Mouse (Mus musculus) kidney, embryonic 16.5 days (tissue): ENCODE data around the gene Nup214. TPM values are rescaled to one million over a fixed set of nuclear protein-coding genes. Genes with fewer than 3 reads are reported as not detected.
A peak's percentile ranks its signal among the peaks of the same experiment; 100 is the strongest.

Source experiments
- ATAC-seq: fragments of 200-750 bp; cut with Nextera tagmentation; 2 replicates; pipeline ENCODE4 v1.8.0; 2017; ENCODE audit warnings: moderate TSS enrichment; ENCODE audit not compliant: low FRiP score, low TSS enrichment
- H3K27ac ChIP-seq: fragments of 300-500 bp; sonication (generic); 2 replicates; pipeline ENCODE4 v1.5.1; 2014; ENCODE audit warnings: low read length
- H3K27me3 ChIP-seq: fragments of 300-500 bp; sonication (generic); 2 replicates; pipeline ENCODE4 v1.6.1; 2014; ENCODE audit warnings: low read length, control low read depth, mixed read lengths; ENCODE audit not compliant: insufficient read depth
- H3K36me3 ChIP-seq: fragments of 300-500 bp; sonication (generic); 2 replicates; pipeline ENCODE4 v1.6.1; 2014; ENCODE audit warnings: low read length, control low read depth, mixed read lengths; ENCODE audit not compliant: insufficient read depth
- H3K4me1 ChIP-seq: fragments of 300-500 bp; sonication (generic); 2 replicates; pipeline ENCODE4 v1.6.1; 2014; ENCODE audit warnings: low read length, control low read depth, mixed read lengths; ENCODE audit not compliant: insufficient read depth
- H3K4me2 ChIP-seq: fragments of 300-500 bp; sonication (generic); replicated peaks from 2 replicates; pipeline ENCODE4 v1.6.1; 2014; ENCODE audit warnings: low read depth, low read length
- H3K4me3 ChIP-seq: fragments of 300-500 bp; sonication (generic); 2 replicates; pipeline ENCODE4 v1.5.1; 2014; ENCODE audit warnings: mild to moderate bottlenecking, low read length
- H3K9ac ChIP-seq: fragments of 300-500 bp; sonication (generic); replicated peaks from 2 replicates; pipeline ENCODE4 v1.6.1; 2014; ENCODE audit warnings: low read length
- H3K9me3 ChIP-seq: fragments of 300-500 bp; sonication (generic); 2 replicates; pipeline ENCODE4 v1.6.1; 2016; ENCODE audit warnings: low read length, control low read depth
- WGBS: fragments of 180-500 bp; shearing (Covaris S2); extraction: QIAGEN DNeasy Blood & Tissue Kit; methylation state at CpG from one replicate; pipeline ENCODE4 v1.1.7; 2014; 5-methylcytosine and 5-hydroxymethylcytosine counted together
- polyA plus RNA-seq: library from polyadenylated mRNA; unstranded; fragments of >200 nt; fragmentation: Nextera tagmentation; extraction: Ambion mirVana; gene quantifications from 2 replicates; pipeline ENCODE4 v1.2.1, GENCODE M21; 2015

The Nup214 gene
- polyA plus RNA-seq, 1 experiment from 2014 or later: 70.2 TPM

DNA sequence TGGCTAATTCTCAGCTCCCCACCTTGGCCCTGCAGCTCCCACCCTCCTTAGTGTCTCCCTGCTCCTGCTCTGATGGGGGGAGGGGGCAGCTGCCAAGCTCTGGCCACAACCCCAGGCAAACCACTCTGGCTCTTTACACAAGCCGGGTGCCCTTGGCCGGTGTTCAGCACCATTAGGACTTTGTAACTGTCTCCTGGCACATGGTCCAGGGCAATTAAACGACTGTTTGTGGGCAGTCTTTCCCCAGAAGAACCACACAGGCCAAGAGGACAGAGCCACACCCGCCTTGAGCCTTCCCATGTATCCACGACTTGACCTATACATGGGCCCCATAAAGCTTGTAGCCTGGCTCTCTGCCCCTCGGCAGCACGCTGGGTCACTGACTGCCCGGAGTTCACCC, 100.2 kb downstream of the Nup214 start:
- no peaks in the 10 kb centered on the region for H3K4me1 ChIP-seq
- 60% methylated on average over 8 of the region's 8 CpGs for WGBS
- no peaks in the 10 kb centered on the region for H3K9me3 ChIP-seq
- H3K27me3 ChIP-seq: no peaks in the 10 kb centered on the region
- H3K4me2 ChIP-seq: no peak overlapping the region
- no peak overlapping the region for H3K4me3 ChIP-seq
- no peak overlapping the region for H3K9ac ChIP-seq
- no peak for ATAC-seq
- no peak overlapping the region for H3K27ac ChIP-seq
- no peaks in the 10 kb centered on the region for H3K36me3 ChIP-seq

DNA sequence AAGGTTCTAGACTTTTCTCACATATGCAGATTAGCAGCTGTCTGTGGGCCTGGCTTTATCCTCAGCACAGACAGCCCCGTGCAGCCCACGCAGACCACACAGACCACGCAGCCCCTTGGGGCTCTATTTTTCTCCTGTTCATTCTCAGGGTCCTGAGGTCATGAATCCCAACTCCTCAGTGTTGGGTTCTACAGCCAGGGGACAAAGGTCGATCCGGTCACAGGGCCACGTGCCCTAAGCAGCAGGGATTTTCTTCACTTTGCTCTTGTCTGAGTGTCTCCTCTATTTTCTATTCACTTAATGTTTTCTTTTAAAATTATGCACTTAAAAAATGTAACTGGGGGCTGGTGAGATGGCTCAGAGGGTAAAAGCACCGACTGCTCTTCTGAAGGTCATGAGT, 101.1 kb downstream of the Nup214 start:
- H3K36me3 ChIP-seq: no peaks in the 10 kb centered on the region
- 77% methylated on average over 7 of the region's 7 CpGs for WGBS

DNA sequence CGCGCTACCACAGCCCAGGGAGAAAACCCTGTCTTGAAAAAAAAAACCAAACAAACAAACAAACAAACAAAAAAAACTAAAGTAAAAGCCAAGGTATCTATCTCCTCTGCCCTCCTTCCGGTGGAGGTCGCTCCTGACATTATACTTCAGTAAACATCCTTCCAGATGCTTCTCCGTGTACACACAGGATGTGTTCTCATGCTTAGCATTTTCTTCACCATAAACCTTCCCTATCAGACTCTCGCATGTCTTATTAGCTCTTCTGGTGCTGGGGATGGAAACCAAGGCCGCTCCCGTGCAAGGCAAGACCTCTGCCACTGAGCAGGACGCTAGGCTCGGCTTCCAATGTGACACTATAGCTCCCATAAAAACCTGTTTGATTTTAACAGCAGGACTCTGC, 103.5 kb downstream of the Nup214 start:
- WGBS: 77% methylated on average over 10 of the region's 10 CpGs
- peak overlapping the region; percentile 46 for H3K27ac ChIP-seq
- no peak for ATAC-seq
- no peak overlapping the region for H3K4me3 ChIP-seq
- no peaks in the 10 kb centered on the region for H3K36me3 ChIP-seq
- no peaks in the 10 kb centered on the region for H3K4me1 ChIP-seq
- H3K9me3 ChIP-seq: no peaks in the 10 kb centered on the region
- H3K4me2 ChIP-seq: no peak overlapping the region
- no peak overlapping the region for H3K9ac ChIP-seq
- H3K27me3 ChIP-seq: peaks cover 15% of the 10 kb centered on the region

More for the DNA sequence above, 101.1 kb downstream of the Nup214 start:
- Histone ChIP-seq H3K4me2 (no peak overlapping the region), H3K27me3 (no peaks in the 10 kb centered on the region), H3K9me3 (no peaks in the 10 kb centered on the region), H3K9ac (no peak overlapping the region), H3K27ac (no peak overlapping the region), H3K4me1 (no peaks in the 10 kb centered on the region), H3K4me3 (no peak overlapping the region)
- no peak for ATAC-seq

DNA sequence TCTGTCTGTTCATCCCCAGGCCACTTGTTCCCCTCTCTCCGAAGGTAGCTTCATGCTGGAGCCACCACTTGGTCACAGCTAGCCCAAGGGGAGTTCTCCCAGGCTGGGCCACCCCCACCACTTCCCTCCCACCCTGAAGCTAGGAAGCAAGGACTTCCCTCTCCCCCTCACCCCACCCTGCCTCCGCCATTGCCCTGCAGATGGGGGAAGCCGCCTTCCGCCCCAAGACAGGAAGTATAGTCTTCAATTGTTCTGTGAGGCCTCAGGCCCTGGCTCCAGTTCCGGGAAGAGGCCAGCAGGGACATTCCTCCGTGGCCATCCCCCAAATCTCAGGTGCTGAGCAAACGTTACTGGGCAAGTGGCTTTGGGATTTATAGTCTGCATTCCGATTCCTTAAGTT, 104.3 kb downstream of the Nup214 start:
- 40% methylated on average over 8 of the region's 8 CpGs for WGBS
- Histone ChIP-seq H3K9ac (0 out of 2 replicates have a peak overlapping the region, but pooled peaks have one; percentile 7), H3K4me1 (peaks cover 6% of the 10 kb centered on the region), H3K4me3 (no peak overlapping the region), H3K9me3 (no peaks in the 10 kb centered on the region), H3K27ac (peak overlapping the region; percentile 46), H3K36me3 (no peaks in the 10 kb centered on the region), H3K27me3 (peaks cover 20% of the 10 kb centered on the region), H3K4me2 (no peak overlapping the region)
- ATAC-seq: no peak; the same call in 1 of the 2 replicates

DNA sequence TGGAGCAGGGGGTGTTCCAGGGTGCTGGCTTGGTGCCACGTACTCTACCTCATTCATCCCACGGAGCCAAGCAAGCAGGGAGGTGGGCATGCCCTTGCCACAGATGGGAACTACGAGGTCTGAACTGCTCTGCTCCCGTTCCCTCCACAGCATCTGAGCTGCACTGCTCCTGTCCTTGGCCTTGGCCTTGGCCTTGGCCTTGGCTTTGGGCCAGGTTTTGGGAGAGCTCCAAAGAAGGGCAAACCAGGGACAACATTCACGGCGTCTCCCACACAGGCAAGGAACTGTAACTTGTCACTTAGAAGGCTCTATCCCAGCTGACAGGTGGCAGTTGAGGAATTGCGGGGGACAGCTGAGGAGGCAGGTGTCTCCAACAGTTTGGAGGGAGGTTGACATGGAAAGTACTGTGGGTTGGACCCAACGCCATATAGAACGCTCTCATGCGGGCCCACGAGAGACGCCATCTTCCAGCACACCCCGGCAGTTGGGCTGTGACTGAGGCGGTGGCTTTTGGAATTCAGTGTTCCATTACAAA, 105.0 kb downstream of the Nup214 start:
- peaks cover 14% of the 10 kb centered on the region for H3K4me1 ChIP-seq
- 81% methylated on average over 14 of the region's 14 CpGs for WGBS
- no peaks in the 10 kb centered on the region for H3K9me3 ChIP-seq
- peak overlapping the region; percentile 42; the same call in 1 of the 2 replicates for H3K27ac ChIP-seq
- ATAC-seq: no peak
- H3K36me3 ChIP-seq: no peaks in the 10 kb centered on the region
- H3K27me3 ChIP-seq: peaks cover 27% of the 10 kb centered on the region
- H3K4me3 ChIP-seq: no peak overlapping the region
- H3K4me2 ChIP-seq: no peak overlapping the region
- H3K9ac ChIP-seq: no peak overlapping the region

DNA sequence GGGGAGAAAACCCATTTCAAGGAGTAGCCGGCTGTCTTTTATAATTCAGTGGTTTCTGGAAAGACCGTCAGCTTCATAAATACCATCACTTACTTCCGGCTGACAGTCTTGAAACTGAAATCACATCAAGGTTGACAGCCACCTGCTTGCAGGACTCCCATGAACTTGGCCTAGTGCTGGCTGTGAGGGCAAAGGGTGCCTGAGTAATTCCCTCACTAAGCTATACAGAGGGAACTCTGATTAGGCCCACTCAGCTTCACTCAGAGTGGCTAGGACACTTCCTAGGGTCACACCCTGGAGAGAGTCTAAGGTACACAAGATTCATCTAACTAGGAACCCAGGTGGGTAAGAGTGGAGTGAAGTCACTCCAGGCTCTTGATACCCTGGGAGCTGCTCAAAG, 106.4 kb downstream of the Nup214 start:
- Histone ChIP-seq H3K4me1 (peaks cover 16% of the 10 kb centered on the region), H3K9ac (no peak overlapping the region), H3K4me3 (no peak overlapping the region), H3K27me3 (peaks cover 29% of the 10 kb centered on the region), H3K27ac (no peak overlapping the region), H3K36me3 (no peaks in the 10 kb centered on the region), H3K4me2 (no peak overlapping the region), H3K9me3 (no peaks in the 10 kb centered on the region)
- no peak for ATAC-seq
- 85% methylated on average over 3 of the region's 3 CpGs for WGBS

DNA sequence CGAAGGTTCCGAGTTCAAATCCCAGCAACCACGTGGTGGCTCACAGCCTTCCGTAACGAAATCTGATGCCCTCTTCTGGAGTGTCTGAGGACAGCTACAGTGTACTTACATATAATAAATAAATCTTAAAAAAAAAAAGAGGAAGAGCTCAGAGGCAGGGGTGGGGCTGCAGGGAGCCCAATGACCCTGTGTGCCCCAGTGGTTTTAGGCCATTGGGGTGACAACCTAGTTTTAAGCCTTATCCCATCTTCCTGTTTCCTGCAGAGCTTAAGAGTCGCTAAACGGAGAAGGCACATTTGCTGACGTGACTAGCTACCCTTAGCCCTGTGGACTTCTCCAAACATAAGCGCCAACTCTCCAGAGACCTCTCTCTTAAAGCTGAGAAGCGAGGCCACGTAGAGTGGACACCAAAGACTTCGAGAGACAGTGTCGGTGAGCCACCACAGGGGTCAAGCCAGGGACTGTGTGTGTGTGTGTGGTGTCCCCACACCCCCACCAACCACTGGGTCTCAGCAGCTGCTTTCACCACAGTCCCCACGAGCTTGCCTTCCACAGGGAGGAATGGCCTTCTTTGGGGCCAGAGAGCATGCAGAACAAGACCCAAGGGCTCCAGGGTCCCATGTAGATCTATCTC, 107.2 kb downstream of the Nup214 start:
- no peaks in the 10 kb centered on the region for H3K9me3 ChIP-seq
- H3K27me3 ChIP-seq: peaks cover 36% of the 10 kb centered on the region
- H3K36me3 ChIP-seq: no peaks in the 10 kb centered on the region
- ATAC-seq: no peak
- peak overlapping the region; percentile 72; the same call in 1 of the 2 replicates for H3K4me3 ChIP-seq
- no peak overlapping the region for H3K9ac ChIP-seq
- H3K4me2 ChIP-seq: peak overlapping the region; percentile 98
- peaks cover 16% of the 10 kb centered on the region for H3K4me1 ChIP-seq
- 73% methylated on average over 14 of the region's 14 CpGs for WGBS
- no peak overlapping the region for H3K27ac ChIP-seq

DNA sequence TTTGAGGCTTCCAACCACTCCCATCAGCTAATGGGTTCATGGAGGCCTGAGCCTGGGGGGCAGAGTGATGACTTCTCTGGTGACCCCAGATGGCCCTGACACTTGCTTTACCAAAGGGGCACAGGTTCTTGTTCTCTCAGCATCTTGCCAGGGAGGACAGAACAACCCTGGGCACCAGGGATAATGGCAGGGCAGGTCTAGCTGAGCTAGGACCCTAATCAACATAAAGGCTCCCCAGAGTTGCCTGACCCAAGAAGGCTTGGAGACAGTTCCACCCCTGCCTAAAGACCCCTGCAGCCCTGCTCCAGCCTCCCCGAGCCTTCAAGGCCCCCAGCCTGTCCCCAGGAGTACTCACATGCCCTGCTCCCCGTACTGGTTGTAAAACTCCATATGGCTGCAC, 108.0 kb downstream of the Nup214 start:
- Histone ChIP-seq H3K9me3 (no peaks in the 10 kb centered on the region), H3K27me3 (peaks cover 45% of the 10 kb centered on the region), H3K36me3 (no peaks in the 10 kb centered on the region), H3K4me2 (peak overlapping the region; percentile 98), H3K4me1 (peaks cover 16% of the 10 kb centered on the region), H3K27ac (no peak overlapping the region), H3K9ac (no peak overlapping the region), H3K4me3 (peak overlapping the region; percentile 72)
- 17% methylated on average over 2 of the region's 2 CpGs for WGBS
- no peak for ATAC-seq

DNA sequence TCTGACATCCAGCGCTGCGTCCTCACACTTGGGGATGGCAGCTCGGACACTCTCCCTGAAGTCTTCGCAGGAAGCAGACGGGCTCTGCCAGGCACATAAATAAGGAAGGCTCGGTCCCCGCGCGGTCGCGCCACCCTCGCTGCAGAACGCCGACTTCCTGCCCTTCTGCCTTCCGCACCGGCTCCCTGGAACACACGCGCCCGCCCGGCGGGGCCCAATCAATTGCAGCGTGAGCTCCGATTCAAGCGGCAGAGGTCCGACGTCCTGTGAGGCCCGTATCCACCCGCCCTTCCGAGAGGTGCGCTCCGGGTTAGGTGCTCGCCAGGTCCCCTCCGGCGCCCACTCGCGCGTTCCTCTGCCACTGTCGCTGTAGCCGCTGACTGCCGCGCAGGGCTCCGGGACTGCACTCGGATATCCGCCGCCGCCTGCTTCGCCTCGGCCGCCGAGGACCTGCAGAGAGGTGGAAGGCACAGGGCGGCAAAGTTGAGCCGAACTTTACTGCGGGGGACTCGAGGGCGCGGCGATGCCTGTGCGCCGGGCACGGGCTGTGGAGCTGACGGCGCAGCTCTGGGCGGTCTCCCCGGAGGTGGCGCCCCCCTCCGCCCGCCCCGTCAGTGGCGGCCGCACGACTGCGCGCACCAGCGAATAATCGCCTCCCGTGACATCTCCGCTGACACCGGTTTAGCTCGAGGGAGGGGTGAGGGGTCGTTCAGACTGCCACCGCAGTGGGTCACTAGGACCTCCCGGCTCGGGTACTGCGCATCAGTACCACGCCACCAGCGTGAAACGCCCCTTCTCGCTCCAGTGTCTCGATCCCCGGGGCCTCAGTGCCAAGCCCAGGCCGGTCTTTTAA, 109.1 kb downstream of the Nup214 start:
- H3K4me3 ChIP-seq: peak overlapping the region; percentile 72
- ATAC-seq: peak; percentile 33; the same call in 1 of the 2 replicates
- peaks cover 56% of the 10 kb centered on the region for H3K27me3 ChIP-seq
- no peaks in the 10 kb centered on the region for H3K36me3 ChIP-seq
- peaks cover 18% of the 10 kb centered on the region for H3K4me1 ChIP-seq
- peak overlapping the region; percentile 4; the same call in 1 of the 2 replicates for H3K9ac ChIP-seq
- H3K9me3 ChIP-seq: no peaks in the 10 kb centered on the region
- under 1% methylated on average over 84 of the region's 91 CpGs for WGBS
- peak overlapping the region; percentile 98 for H3K4me2 ChIP-seq
- no peak overlapping the region for H3K27ac ChIP-seq
